Mouse (Mus musculus): ENCODE data around the gene Gm45208. TPM values are rescaled to one million over a fixed set of nuclear protein-coding genes. Genes with fewer than 3 reads are reported as not detected.
A peak's percentile ranks its signal among the peaks of the same experiment; 100 is the strongest.
"Not testable (repeated sequence)": the region's sequence is repeated elsewhere in the genome, so short reads cannot be mapped to it uniquely, and the experiment has no call there.

Gene Gm45208
- polyA plus RNA-seq, 1 experiment from 2014 or later: not detected

DNA sequence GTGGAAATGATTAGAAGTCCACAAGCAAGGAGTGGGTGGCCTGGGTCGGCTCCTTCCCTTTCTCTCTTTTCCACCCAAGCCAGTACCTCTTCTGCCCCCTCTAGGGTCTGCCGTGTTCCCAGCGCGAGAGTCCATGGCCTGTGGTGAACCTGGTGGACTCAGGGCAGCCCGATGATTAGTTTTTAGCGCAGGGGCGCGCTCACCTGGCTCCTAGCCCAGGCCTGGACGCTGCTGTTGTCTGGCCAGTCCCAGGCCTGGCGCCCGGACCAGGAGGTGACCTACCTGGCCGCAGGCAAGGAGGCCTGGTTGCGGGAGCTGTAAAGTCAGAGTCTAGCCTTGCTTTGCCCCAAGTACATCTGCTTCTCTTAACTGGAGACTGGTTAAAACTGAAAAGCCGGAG is 41.2 kb upstream of the Gm45208 start, which contains the start of gene Magix:
TSS of gene Magix (minus strand) at position 388 of the 400 bp plus-strand sequence.
- Histone ChIP-seq H3K9ac (ENCODE audit: low read length) (no peak within 1 kb of the TSS), H3K27ac (ENCODE audit: low read depth, low read length) (no peak within 1 kb of the TSS), H3K27me3 (ENCODE audit: control insufficient read depth, insufficient read depth, low read length) (no peaks in the 10 kb centered on the region), H3K4me1 (ENCODE audit: control insufficient read depth, insufficient read depth, low read length) (no peaks in the 10 kb centered on the region), H3K36me3 (ENCODE audit: control insufficient read depth, insufficient read depth, low read length) (no peaks in the 10 kb centered on the region), H3K4me2 (ENCODE audit: low read depth) (peak within 1 kb of the TSS; percentile 36), H3K9me3 (ENCODE audit: control insufficient read depth, low read length) (no peaks in the 10 kb centered on the region), H3K4me3 (ENCODE audit: low read depth, low read length) (peak within 1 kb of the TSS; percentile 15; the same call in 1 of the 2 replicates)
- ATAC-seq (ENCODE audit: insufficient read depth, low FRiP score, low TSS enrichment) (no peak), DNase-seq (ENCODE audit: low spot score) (no peak)
- 78% methylated on average over 14 of the region's 14 CpGs for WGBS

DNA sequence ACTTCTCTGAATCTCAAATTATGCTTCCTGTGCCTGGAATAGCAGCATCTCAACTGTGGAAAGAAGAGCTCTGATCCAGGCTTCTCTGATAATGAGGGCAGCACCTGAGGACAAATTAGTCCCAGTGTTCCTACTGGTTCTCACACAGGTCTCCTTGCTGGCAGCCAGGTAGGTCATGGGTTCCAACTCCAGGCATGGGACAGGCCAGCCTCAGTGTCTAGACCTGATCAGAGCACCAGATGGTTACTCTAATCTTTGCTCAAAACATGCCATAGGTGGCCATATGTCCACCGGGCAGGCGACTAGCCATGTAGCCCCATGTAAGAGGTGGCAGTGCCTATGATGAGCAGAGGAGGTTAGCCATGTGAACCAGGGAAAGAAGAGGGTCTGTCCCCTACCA is 33.7 kb upstream of the Gm45208 start:
- no peaks in the 10 kb centered on the region for H3K36me3 ChIP-seq (ENCODE audit: control insufficient read depth, insufficient read depth, low read length)
- no peak overlapping the region for H3K4me2 ChIP-seq (ENCODE audit: low read depth)
- no peak for ATAC-seq (ENCODE audit: insufficient read depth, low FRiP score, low TSS enrichment)
- H3K9me3 ChIP-seq (ENCODE audit: control insufficient read depth, low read length): no peaks in the 10 kb centered on the region
- DNase-seq (ENCODE audit: low spot score): no peak
- H3K27ac ChIP-seq (ENCODE audit: low read depth, low read length): no peak overlapping the region
- H3K4me3 ChIP-seq (ENCODE audit: low read depth, low read length): no peak overlapping the region
- 84% methylated on average over 2 of the region's 2 CpGs for WGBS
- no peaks in the 10 kb centered on the region for H3K4me1 ChIP-seq (ENCODE audit: control insufficient read depth, insufficient read depth, low read length)
- H3K9ac ChIP-seq (ENCODE audit: low read length): no peak overlapping the region
- H3K27me3 ChIP-seq (ENCODE audit: control insufficient read depth, insufficient read depth, low read length): no peaks in the 10 kb centered on the region

DNA sequence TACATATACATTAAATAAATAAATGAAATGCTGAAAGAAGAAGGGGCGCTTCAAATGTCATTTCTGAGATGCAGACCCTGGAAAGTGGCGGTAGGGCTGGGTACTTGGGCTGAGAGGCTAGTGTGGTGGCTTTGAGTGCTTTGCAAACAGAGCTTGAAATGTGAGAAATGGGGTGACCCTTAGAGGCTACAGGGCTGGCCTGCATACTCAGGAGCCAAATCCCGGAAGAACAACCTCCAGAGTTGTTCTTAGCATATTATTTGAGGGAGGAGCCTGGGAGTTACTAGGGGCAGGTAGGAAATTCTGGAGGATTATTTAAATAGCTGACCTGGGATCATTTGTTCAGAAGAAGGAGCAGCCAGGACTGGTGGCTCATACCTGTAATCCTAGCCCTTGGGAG is 31.6 kb upstream of the Gm45208 start:
- no peak overlapping the region for H3K4me2 ChIP-seq (ENCODE audit: low read depth)
- H3K9me3 ChIP-seq (ENCODE audit: control insufficient read depth, low read length): no peaks in the 10 kb centered on the region
- no peak overlapping the region for H3K4me3 ChIP-seq (ENCODE audit: low read depth, low read length)
- H3K27ac ChIP-seq (ENCODE audit: low read depth, low read length): no peak overlapping the region
- no peaks in the 10 kb centered on the region for H3K4me1 ChIP-seq (ENCODE audit: control insufficient read depth, insufficient read depth, low read length)
- 75% methylated on average over 3 of the region's 3 CpGs for WGBS
- ATAC-seq (ENCODE audit: insufficient read depth, low FRiP score, low TSS enrichment) (no peak), DNase-seq (ENCODE audit: low spot score) (no peak)
- no peaks in the 10 kb centered on the region for H3K36me3 ChIP-seq (ENCODE audit: control insufficient read depth, insufficient read depth, low read length)
- no peak overlapping the region for H3K9ac ChIP-seq (ENCODE audit: low read length)
- no peaks in the 10 kb centered on the region for H3K27me3 ChIP-seq (ENCODE audit: control insufficient read depth, insufficient read depth, low read length)

DNA sequence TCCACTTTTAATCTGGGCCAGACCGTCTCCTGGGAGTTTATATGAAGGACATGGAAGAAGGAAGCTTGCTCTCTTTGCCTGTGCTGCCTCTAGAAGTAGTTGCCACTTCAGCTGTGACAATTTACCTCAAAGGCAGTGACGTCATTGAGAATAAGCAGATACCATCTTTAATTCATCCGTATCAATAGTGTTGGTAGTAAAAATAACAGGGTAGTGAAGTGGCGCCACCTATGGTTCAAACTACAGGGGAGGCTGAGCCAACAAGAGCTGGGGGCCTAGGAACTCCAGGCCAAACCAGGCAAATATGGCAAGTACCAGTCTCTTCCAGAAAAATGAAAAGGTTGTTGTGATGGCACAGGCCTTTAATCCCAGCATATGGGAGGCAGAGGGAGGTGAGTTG is 29.2 kb upstream of the Gm45208 start:
- 45% methylated on average over 4 of the region's 4 CpGs for WGBS
- Histone ChIP-seq H3K9ac (ENCODE audit: low read length) (no peak overlapping the region), H3K4me1 (ENCODE audit: control insufficient read depth, insufficient read depth, low read length) (no peaks in the 10 kb centered on the region), H3K4me2 (ENCODE audit: low read depth) (no peak overlapping the region), H3K4me3 (ENCODE audit: low read depth, low read length) (no peak overlapping the region), H3K27me3 (ENCODE audit: control insufficient read depth, insufficient read depth, low read length) (no peaks in the 10 kb centered on the region), H3K27ac (ENCODE audit: low read depth, low read length) (no peak overlapping the region), H3K36me3 (ENCODE audit: control insufficient read depth, insufficient read depth, low read length) (no peaks in the 10 kb centered on the region), H3K9me3 (ENCODE audit: control insufficient read depth, low read length) (no peaks in the 10 kb centered on the region)
- no peak for ATAC-seq (ENCODE audit: insufficient read depth, low FRiP score, low TSS enrichment)
- peak; percentile 17 for DNase-seq (ENCODE audit: low spot score)

DNA sequence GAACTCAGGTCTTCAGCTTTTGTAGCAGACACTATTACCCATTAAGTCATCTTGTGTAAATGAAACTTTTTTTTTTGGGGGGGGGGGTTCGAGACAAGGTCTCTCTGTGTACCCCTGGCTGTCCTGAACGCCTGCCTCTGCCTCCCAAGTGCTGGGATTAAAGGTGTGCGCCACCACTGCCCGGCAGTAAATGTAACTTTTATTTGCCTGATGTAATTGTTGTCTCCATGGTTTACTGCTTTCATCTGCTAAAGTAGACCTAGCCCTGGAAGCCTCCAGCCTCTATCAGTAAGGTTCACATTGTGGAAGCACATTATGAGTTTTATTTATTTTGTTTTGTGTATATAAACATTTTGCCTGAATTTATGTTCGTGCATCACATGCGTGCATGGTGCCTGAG is 25.5 kb upstream of the Gm45208 start:
- Histone ChIP-seq H3K9me3 (ENCODE audit: control insufficient read depth, low read length) (no peaks in the 10 kb centered on the region), H3K4me1 (ENCODE audit: control insufficient read depth, insufficient read depth, low read length) (no peaks in the 10 kb centered on the region), H3K4me3 (ENCODE audit: low read depth, low read length) (no peak overlapping the region), H3K27ac (ENCODE audit: low read depth, low read length) (no peak overlapping the region), H3K4me2 (ENCODE audit: low read depth) (0 out of 2 replicates have a peak overlapping the region, but pooled peaks have one; percentile 22), H3K36me3 (ENCODE audit: control insufficient read depth, insufficient read depth, low read length) (no peaks in the 10 kb centered on the region), H3K9ac (ENCODE audit: low read length) (no peak overlapping the region), H3K27me3 (ENCODE audit: control insufficient read depth, insufficient read depth, low read length) (no peaks in the 10 kb centered on the region)
- ATAC-seq (ENCODE audit: insufficient read depth, low FRiP score, low TSS enrichment) (peak; percentile 54), DNase-seq (ENCODE audit: low spot score) (no peak)
- WGBS: 46% methylated on average over 6 of the region's 6 CpGs

DNA sequence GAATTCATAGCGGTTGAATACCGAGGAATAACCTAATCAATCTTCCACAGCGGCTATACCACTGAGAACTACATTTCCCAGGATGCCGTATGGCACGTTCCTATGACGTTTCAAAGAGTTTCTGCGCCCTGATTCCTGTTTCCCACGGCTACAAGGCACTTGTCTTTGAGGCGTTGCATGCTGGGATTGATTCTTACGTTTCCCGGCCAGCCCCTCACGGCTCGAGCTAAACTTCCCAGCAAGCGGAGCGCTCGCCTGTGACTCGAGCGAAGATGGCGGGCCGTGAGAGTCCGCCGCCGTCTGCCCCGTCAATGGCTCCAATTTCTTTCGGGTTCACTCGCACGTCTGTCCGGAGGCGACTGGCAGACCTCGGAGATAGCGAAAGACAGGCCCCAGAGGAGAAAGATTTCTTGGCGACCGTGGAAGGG is 25.1 kb upstream of the Gm45208 start, which contains the start of gene Gpkow:
TSS of gene Gpkow (plus strand) at position 178 of the 428 bp plus-strand sequence.
- H3K4me3 ChIP-seq (ENCODE audit: low read depth, low read length): peak within 1 kb of the TSS; percentile 55
- ATAC-seq (ENCODE audit: insufficient read depth, low FRiP score, low TSS enrichment) (peak; percentile 89), DNase-seq (ENCODE audit: low spot score) (peak; percentile 85)
- WGBS: 11% methylated on average over 33 of the region's 33 CpGs
- no peaks in the 10 kb centered on the region for H3K27me3 ChIP-seq (ENCODE audit: control insufficient read depth, insufficient read depth, low read length)
- H3K27ac ChIP-seq (ENCODE audit: low read depth, low read length): no peak within 1 kb of the TSS
- H3K4me1 ChIP-seq (ENCODE audit: control insufficient read depth, insufficient read depth, low read length): no peaks in the 10 kb centered on the region
- H3K36me3 ChIP-seq (ENCODE audit: control insufficient read depth, insufficient read depth, low read length): no peaks in the 10 kb centered on the region
- peak within 1 kb of the TSS; percentile 51 for H3K4me2 ChIP-seq (ENCODE audit: low read depth)
- H3K9me3 ChIP-seq (ENCODE audit: control insufficient read depth, low read length): no peaks in the 10 kb centered on the region
- H3K9ac ChIP-seq (ENCODE audit: low read length): peak within 1 kb of the TSS; percentile 50

DNA sequence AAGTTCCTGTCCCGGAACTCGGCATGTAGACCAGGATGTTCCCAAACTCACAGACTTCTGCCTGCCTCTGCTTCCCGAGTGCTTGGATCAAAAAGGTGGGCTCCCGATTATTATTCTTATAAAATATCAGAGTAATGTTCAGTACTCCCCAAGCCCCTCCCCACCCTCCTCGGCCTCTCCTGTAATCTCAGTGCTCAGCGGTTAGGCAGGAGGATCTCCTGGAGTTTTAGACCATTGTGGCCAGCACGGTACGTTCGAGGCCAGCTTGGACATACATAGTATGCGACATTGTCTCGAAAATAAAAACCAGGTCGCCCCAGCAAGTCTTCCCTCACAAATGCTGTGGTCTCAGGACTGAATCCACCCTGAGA is 8.3 kb upstream of the Gm45208 start:
- not testable (repeated sequence) for H3K27ac ChIP-seq (ENCODE audit: low read depth, low read length); H3K36me3 ChIP-seq (ENCODE audit: control insufficient read depth, insufficient read depth, low read length); ATAC-seq (ENCODE audit: insufficient read depth, low FRiP score, low TSS enrichment); H3K27me3 ChIP-seq (ENCODE audit: control insufficient read depth, insufficient read depth, low read length); H3K9me3 ChIP-seq (ENCODE audit: control insufficient read depth, low read length); H3K9ac ChIP-seq (ENCODE audit: low read length); H3K4me1 ChIP-seq (ENCODE audit: control insufficient read depth, insufficient read depth, low read length); DNase-seq (ENCODE audit: low spot score)
- peak overlapping the region; percentile 25 for H3K4me2 ChIP-seq (ENCODE audit: low read depth)
- H3K4me3 ChIP-seq (ENCODE audit: low read depth, low read length): peak overlapping the region; percentile 23; the same call in 1 of the 2 replicates
- WGBS: 32% methylated on average over 5 of the region's 12 CpGs

DNA sequence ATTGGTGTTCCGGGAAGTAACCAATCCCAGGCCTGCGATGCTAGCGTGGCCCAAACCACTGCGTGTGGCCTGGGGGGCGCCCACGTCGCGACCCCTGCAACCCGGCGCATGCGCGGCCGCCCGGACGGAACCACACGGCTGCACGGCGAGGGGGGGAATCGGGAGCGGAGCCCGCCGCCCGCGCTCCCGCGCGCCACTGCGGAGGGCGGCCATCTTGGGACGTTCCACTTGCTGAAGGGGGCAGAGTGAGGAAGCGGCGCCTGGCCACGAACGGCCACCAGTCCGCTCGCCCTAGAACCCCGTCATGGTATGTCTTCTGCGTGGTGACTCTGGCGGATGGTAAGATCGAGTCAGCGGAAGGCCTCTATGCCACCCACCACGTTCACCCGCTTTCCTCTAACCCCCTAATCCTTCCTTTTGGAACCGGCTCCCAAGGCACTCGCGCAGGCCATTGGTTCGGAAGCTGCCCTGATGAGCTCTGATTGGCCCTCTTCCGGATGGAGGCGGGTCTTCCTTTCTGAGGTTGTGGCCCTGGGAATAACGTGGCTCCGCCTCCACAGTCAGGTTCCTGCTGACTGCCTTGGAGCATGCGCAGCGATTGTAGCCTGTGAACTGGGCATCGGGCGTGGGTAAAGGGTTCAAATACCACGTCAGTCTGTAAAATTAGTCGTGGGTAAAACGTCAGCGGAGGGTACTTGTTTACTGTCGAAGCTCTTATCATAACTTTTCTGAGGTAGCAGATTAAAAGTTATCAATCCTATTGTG is 7.7 kb upstream of the Gm45208 start, which contains the start of gene Wdr45:
TSS of gene Wdr45 (plus strand) at position 199 of the 765 bp plus-strand sequence.
- WGBS: 16% methylated on average over 24 of the region's 60 CpGs
- not testable (repeated sequence) for H3K9ac ChIP-seq (ENCODE audit: low read length); H3K27ac ChIP-seq (ENCODE audit: low read depth, low read length); H3K4me1 ChIP-seq (ENCODE audit: control insufficient read depth, insufficient read depth, low read length); H3K9me3 ChIP-seq (ENCODE audit: control insufficient read depth, low read length); H3K36me3 ChIP-seq (ENCODE audit: control insufficient read depth, insufficient read depth, low read length); H3K27me3 ChIP-seq (ENCODE audit: control insufficient read depth, insufficient read depth, low read length)
- peak; percentile 97 for ATAC-seq (ENCODE audit: insufficient read depth, low FRiP score, low TSS enrichment)
- Histone ChIP-seq H3K4me2 (ENCODE audit: low read depth) (peak within 1 kb of the TSS; percentile 25), H3K4me3 (ENCODE audit: low read depth, low read length) (peak within 1 kb of the TSS; percentile 23; the same call in 1 of the 2 replicates)
- peak; percentile 89 for DNase-seq (ENCODE audit: low spot score)

DNA sequence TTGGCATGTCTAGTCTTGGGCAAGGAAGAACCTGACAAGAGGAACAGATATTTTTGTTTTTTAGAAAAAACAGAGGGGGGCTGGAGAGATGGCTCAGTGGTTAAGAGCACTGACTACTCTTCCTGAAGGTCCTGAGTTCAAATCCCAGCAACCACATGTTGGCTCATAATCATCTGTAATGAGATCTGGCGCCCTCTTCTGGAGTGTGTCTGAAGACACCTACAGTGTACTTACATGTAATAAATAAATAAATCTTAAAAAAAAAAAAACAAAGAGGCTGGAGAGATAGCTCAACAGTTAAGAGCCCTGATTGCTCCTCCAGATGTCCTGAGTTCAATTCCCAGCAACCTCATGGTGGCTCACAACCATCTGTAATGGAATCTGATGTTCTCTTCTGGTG is 6.0 kb upstream of the Gm45208 start:
- H3K9ac ChIP-seq (ENCODE audit: low read length); ATAC-seq (ENCODE audit: insufficient read depth, low FRiP score, low TSS enrichment); H3K27me3 ChIP-seq (ENCODE audit: control insufficient read depth, insufficient read depth, low read length); H3K27ac ChIP-seq (ENCODE audit: low read depth, low read length); H3K36me3 ChIP-seq (ENCODE audit: control insufficient read depth, insufficient read depth, low read length); DNase-seq (ENCODE audit: low spot score); H3K9me3 ChIP-seq (ENCODE audit: control insufficient read depth, low read length); H3K4me3 ChIP-seq (ENCODE audit: low read depth, low read length); H3K4me2 ChIP-seq (ENCODE audit: low read depth); H3K4me1 ChIP-seq (ENCODE audit: control insufficient read depth, insufficient read depth, low read length): not testable (repeated sequence)
- 30% methylated on average over 1 of the region's 1 CpGs for WGBS

Data from neural tube, embryonic 11.5 days (tissue).